Mouse (Mus musculus): ENCODE results near the gene Rpl32.
"Not testable (repeated sequence)": the region's sequence is repeated elsewhere in the genome, so short reads cannot be mapped to it uniquely, and the experiment has no call there.

DNA sequence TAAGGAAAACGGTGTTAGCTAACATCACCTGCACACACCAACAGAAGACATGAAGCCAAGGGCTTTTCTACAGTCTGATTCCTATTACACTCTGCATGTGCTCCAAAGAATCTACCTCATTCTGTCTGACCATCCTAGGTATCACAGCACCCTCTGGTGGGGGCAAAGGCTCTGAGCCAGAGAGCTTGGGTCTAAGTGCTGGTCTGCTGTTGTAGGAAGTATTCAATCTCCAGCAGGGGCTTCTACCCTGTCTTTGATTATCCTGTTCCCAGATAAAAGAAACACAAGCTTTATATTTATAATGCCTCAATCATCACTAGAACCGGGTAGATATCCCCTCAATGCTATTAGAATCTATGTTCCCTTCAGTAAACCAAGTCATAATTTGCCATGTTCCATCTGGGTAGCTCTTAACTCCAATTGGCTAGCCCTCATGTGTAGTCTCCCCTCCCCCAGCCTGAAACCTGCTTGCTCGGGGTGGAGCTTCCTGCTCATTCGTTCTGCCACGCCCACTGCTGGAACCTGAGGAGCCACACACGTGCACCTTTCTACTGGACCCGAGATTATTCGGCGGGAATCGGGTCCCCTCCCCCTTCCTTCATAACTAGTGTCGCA lies 15.4 kb upstream of the Rpl32 start:
- not testable (repeated sequence) for TF ChIP-seq POLR2A (IDR thresholded peaks at IDR 0.05; ENCODE audit: low read depth, low read length)
- TF ChIP-seq CTCF (IDR thresholded peaks at IDR 0.05; ENCODE audit: extremely low read depth, insufficient read depth, insufficient read length, insufficient replicate concordance) = peak; percentile 68; the same call in 1 of the 2 replicates
